Mouse (Mus musculus): ENCODE data around the gene Csrnp3.
"Not testable (repeated sequence)": the region's sequence is repeated elsewhere in the genome, so short reads cannot be mapped to it uniquely, and the experiment has no call there.

Gene Csrnp3

GRCm38 (mm10) chr2:65845551-65845950 is at the start of gene Csrnp3:
Gene Csrnp3 (plus strand): TSS chr2:65845767.
- no peak for DNase-seq (ENCODE audit: low read depth, low spot score)

GRCm38 (mm10) chr2:65801054-65801709 is 44.4 kb upstream of the Csrnp3 start:
- no peak for DNase-seq (ENCODE audit: low read depth, low spot score)

DNA sequence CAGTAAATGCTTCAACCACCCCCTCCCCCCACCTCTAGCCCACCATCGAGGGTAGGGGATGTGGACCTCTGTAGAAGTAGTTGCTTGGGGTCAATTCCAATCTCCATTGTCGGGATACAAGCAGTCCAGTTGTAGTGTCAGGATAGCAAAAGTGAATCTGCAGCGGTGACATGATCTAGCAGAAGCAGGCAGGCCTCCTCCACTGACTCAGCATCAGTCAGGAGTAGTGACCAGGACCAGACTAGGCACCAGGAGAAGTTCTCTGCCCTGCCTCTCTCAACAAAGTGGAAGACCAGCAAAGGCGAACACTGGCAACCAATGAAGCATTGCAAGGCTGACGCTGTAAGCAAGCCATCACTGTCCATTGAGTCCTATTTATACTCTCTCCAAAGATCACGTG is 39.0 kb upstream of the Csrnp3 start:
- DNase-seq (ENCODE audit: low read depth, low spot score): no peak

DNA sequence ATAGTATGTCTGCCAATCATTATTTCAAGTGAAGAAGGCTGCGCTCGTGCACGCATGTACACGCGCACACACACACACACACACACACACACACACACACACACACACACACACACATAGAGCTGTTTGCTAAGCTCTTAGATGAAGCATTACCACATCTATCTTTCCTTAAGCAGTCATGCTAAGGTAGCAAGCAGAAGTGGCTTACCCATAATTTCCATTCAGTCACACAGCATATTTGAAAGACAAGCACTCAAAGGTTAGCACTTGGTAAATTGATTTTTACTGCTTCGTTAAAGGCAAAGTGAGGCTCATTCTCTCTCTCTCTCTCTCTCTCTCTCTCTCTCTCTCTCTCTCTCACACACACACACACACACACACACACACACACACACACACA is 34.4 kb upstream of the Csrnp3 start:
- DNase-seq (ENCODE audit: low read depth, low spot score): not testable (repeated sequence)

- DNase-seq (ENCODE audit: low read depth, low spot score): peak; percentile 78
These were observed 27.3 kb upstream of the Csrnp3 start for GRCm38 (mm10) chr2:65818080-65818796.

DNA sequence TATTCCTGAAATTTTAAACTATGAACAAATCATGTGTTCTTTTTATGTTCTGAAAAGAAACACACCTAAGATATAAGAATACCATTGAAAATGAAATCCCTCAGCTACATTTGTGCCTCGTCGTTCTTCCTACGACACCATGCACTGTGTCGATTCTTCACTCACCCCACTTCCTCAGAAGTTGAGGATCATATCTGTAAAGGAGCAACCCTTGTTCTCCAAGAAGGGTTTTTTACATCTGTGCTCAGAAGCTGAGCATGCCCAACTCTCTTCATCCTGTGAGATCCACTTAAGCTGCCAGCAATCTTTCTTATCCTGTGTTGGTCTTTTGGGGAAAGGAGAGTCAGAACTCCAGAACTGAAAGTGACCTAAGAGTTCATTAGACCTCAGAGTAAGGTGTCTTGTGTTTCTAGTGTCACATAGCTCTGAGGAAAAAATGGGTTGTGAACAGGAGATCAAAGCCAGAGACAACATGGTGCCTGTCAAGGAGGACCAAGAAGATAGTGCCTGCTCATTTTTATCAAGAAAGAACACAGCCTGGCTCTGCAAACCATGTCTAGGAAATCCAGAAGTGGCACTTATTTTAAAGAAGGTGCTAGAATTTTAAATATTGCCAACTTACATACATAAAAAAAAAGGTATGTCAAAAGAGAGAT is 25.3 kb upstream of the Csrnp3 start:
- DNase-seq (ENCODE audit: low read depth, low spot score): no peak

- no peak for DNase-seq (ENCODE audit: low read depth, low spot score)
These were observed 19.3 kb upstream of the Csrnp3 start for GRCm38 (mm10) chr2:65826314-65826713.

- peak; percentile 23 for DNase-seq (ENCODE audit: low read depth, low spot score)
These were observed 18.8 kb upstream of the Csrnp3 start for GRCm38 (mm10) chr2:65826801-65827200.

GRCm38 (mm10) chr2:65828699-65829098 is 16.9 kb upstream of the Csrnp3 start:
- no peak for DNase-seq (ENCODE audit: low read depth, low spot score)

- DNase-seq (ENCODE audit: low read depth, low spot score): peak; percentile 45
These were observed 12.7 kb upstream of the Csrnp3 start for GRCm38 (mm10) chr2:65832738-65833395.

DNA sequence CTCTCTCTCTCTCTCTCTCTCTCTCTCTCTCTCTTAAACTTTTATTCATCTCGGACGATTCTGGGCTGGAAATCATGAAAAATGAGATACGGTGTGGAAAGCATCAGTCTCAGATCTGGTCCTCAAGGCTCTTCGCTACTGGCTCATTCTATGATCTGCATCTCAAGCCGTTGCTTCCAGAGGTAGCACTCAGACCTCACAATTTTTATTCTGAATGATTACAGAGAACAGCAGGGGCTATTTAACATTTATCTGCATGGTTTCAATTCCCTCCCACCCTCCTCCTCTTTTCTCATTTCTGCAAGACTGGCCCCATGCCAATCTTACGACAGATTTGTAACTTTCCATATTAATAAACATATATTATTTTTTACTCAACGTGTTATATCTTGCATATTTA is 12.1 kb upstream of the Csrnp3 start:
- no peak for DNase-seq (ENCODE audit: low read depth, low spot score)

DNA sequence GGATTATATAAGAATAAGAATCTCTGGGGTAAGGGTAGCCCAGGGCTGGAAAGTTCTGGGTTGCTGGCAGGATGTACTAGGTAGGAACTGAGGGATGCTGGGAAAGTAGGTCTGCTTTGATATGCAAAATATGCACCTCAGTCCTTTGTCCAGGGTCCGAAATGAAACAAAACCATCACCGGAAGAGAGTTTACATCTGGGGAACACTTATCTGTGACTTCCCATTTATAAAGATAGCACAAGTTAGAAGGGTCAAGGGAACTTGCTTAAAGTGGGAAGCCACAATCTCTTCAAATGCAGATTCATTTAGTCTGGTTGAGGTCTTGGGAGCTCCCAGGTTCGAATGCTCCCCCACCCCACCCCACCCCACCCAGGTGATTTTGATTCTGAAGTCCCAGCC is 4.0 kb upstream of the Csrnp3 start:
- no peak for DNase-seq (ENCODE audit: low read depth, low spot score)

- no peak for DNase-seq (ENCODE audit: low read depth, low spot score)
These were observed 3.2 kb upstream of the Csrnp3 start for GRCm38 (mm10) chr2:65842356-65842755.

DNA sequence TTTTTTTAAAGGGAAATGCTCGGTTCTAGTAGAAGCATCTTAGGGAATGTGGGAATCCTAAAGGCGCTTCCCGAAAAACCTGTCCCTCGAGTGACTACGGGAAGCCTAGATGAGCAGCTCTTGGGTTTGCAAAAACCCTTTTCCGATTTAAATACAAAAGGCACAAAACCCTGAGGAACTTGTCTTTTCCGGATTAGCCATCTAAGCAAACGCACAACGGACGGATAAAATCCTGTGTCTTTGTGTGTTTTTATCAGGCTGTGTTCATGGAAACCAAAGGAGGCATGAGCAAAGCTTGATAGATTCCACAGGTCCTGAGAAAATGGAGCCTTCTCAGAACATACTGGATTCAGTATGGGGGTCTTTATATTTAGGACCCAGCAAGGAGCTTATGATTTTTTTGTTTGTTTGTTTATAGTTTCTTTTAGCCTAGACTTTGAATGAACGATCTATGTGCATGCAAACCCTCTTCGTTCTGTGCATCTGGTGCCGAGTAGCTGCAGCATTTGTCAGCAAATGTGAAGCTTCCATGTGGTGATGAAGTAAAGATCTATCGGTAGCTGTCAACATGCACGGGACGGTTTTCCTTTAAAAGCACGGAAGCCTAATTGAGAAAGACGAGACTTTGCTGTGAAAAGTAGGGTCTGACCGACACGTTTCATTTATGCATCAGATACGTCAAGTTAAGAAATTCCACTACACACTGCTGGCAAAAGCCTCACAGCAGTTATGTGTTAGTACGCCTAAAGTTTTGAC is 611 bp downstream of the Csrnp3 start:
- DNase-seq (ENCODE audit: low read depth, low spot score): no peak

DNA sequence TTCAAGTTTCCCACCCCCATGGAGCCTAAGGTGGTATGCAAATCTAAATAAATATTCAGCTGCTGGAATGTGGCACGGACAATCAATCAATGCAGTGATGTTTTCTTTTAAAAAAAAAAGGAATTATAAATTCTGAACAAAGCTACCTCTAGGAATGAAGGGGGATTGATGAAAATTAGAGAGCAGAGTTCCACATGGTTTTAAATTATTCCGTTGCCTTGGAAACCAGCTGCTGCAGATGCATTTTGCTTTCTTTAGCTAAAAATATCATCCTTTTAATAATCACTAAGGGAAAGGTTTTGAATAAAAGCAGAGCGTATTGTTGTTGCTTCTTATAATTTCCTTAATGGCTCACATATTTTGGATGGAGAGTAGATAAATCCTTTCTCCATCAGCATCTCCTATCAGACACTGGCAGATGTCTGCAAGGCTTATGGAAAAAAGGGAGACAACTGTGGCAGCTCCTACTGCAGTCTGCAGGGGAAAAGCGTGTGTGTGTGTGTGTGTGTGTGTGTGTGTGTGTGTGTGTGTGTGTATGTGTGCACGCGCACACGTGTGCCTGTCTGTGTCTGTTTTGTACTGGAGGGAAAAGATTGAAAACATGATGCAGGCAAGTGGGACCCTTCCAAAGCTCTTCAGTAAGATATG is 2.0 kb downstream of the Csrnp3 start:
- DNase-seq (ENCODE audit: low read depth, low spot score): no peak

- DNase-seq (ENCODE audit: low read depth, low spot score): no peak
These were observed 3.1 kb downstream of the Csrnp3 start for GRCm38 (mm10) chr2:65848706-65849105.

DNA sequence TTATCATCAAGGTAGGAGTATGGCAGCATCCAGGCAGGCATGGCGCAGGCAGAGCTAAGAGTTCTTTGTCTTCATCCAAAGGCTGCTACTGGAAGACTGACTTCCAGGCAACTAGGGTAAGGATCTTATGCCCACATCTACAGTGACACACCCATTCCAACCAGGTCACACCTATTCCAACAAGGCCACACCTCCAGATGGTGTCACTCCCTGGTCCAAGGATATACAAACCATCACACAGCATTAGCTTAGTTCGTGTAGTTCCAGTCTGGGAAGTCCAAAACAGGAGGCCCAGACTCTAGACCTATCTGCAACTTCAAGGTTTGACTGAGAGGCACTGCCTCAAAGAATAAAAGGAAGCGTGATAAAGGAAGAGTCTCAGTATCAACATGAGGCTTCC is 4.7 kb downstream of the Csrnp3 start:
- DNase-seq (ENCODE audit: low read depth, low spot score): not testable (repeated sequence)

- DNase-seq (ENCODE audit: low read depth, low spot score): no peak
These were observed 11.2 kb downstream of the Csrnp3 start for GRCm38 (mm10) chr2:65856791-65857190.

DNA sequence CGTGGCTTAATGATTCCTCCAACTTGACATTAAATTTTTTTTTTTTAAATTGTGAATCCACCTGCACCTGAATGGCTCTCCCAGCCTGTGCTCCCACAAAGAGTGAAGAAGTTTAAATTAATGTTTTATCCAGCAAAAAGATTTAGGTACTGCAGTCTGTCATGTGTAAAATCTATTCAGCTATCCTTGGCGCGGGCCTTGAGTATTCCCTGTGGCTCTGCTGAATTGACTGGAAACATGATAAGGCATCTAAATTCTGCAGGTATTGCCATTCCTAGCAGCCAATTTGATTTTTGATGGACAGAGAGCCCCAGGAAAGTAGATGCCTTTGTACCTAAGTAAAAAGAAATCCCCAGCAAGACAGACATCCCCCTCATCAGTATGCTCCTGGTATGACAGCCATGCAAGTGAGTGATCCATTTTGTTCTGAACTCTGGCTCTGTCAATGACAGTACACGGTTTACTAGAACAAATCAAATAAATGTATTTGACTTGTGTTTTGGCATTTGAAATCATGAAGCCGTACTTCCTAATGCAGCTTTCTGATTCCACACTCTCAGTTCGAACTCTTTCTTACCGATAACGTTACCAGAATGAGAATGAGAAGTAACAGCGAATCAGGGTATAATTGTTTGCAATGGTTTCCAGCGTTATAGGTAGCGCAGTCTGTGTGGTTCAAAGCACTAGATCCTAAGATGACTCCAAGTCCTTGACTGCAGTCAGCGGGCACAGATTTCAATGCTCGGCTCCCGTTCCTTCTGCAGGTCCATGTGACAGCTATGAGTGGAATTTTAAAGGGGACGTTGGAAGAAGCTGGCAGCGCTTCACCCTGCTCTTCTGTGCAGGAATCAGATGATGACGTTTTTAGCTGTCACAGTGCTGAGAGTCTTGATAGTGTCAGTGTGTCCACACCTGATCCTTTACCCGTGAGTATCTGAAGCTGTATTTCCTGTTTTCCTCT is 14.5 kb downstream of the Csrnp3 start:
- DNase-seq (ENCODE audit: low read depth, low spot score): no peak

- no peak for DNase-seq (ENCODE audit: low read depth, low spot score)
These were observed 19.3 kb downstream of the Csrnp3 start for GRCm38 (mm10) chr2:65864778-65865339.

All from CD4-positive helper T cell, adult 2 months (primary cell).